Mouse (Mus musculus): ENCODE data around the gene I830077J02Rik. TPM values are rescaled to one million over a fixed set of nuclear protein-coding genes. Genes with fewer than 3 reads are reported as not detected.
A peak's percentile ranks its signal among the peaks of the same experiment; 100 is the strongest.

The I830077J02Rik gene
- total and polyA plus RNA-seq, 2 experiments from 2014 or later: 0.04 to 0.82 TPM

- Histone ChIP-seq H3K4me2 (ENCODE audit: low read depth, low read length) (no peak overlapping the region), H3K27me3 (ENCODE audit: control insufficient read depth, insufficient read depth, low read length) (0 out of 2 replicates have a peak, but pooled peaks cover 3% of the 10 kb centered on the region), H3K4me3 (ENCODE audit: low read depth, low read length) (no peak overlapping the region), H3K36me3 (replicated peaks; ENCODE audit: control insufficient read depth, insufficient read depth, low read length) (no peaks in the 10 kb centered on the region), H3K4me1 (ENCODE audit: control insufficient read depth, insufficient read depth) (0 out of 2 replicates have a peak, but pooled peaks cover 4% of the 10 kb centered on the region), H3K9ac (replicated peaks; ENCODE audit: low read depth, low read length) (no peak overlapping the region), H3K9me3 (replicated peaks; ENCODE audit: control insufficient read depth, low read length) (no peaks in the 10 kb centered on the region), H3K27ac (ENCODE audit: low read depth) (no peak overlapping the region)
- no peak for ATAC-seq (ENCODE audit: insufficient read depth, low read depth)
- no peak for TF ChIP-seq EP300 (IDR thresholded peaks at IDR 0.05; ENCODE audit: low read depth)
- TF ChIP-seq CTCF (IDR thresholded peaks at IDR 0.05; ENCODE audit: low read depth): no peak
- 36% methylated on average over 4 of the region's 4 CpGs for WGBS
- no peak for DNase-seq (ENCODE audit: low spot score)
These were observed 28.3 kb downstream of the I830077J02Rik start for GRCm38 (mm10) chr3:105904213-105904612.

DNA sequence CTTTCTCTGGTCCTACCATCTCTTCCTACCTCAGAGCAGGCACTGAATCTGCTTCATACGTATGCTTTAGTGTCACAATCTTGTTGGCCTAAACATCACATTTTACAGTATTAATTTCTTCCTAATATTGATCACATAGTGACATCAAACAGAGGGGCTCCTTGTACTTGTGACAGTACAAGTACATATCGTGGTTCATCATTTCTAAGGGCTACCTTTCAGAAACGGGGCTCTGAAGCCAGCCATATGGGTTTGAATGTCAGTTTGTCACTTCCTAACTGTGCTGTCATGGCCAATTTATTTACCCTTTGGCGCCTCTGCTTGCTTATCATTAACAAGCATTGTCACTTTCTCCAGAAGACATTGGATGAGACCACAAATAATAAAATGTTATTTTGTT is 31.0 kb downstream of the I830077J02Rik start:
- TF ChIP-seq EP300 (IDR thresholded peaks at IDR 0.05; ENCODE audit: low read depth) (no peak), CTCF (IDR thresholded peaks at IDR 0.05; ENCODE audit: low read depth) (no peak)
- no peaks in the 10 kb centered on the region for H3K9me3 ChIP-seq (replicated peaks; ENCODE audit: control insufficient read depth, low read length)
- 0 out of 2 replicates have a peak, but pooled peaks cover 3% of the 10 kb centered on the region for H3K27me3 ChIP-seq (ENCODE audit: control insufficient read depth, insufficient read depth, low read length)
- DNase-seq (ENCODE audit: low spot score): no peak
- 0 out of 2 replicates have a peak, but pooled peaks cover 9% of the 10 kb centered on the region for H3K4me1 ChIP-seq (ENCODE audit: control insufficient read depth, insufficient read depth)
- no peak overlapping the region for H3K27ac ChIP-seq (ENCODE audit: low read depth)
- H3K9ac ChIP-seq (replicated peaks; ENCODE audit: low read depth, low read length): no peak overlapping the region
- H3K4me3 ChIP-seq (ENCODE audit: low read depth, low read length): no peak overlapping the region
- 64% methylated on average over 4 of the region's 4 CpGs for WGBS
- no peak for ATAC-seq (ENCODE audit: insufficient read depth, low read depth)
- no peaks in the 10 kb centered on the region for H3K36me3 ChIP-seq (replicated peaks; ENCODE audit: control insufficient read depth, insufficient read depth, low read length)
- H3K4me2 ChIP-seq (ENCODE audit: low read depth, low read length): no peak overlapping the region

DNA sequence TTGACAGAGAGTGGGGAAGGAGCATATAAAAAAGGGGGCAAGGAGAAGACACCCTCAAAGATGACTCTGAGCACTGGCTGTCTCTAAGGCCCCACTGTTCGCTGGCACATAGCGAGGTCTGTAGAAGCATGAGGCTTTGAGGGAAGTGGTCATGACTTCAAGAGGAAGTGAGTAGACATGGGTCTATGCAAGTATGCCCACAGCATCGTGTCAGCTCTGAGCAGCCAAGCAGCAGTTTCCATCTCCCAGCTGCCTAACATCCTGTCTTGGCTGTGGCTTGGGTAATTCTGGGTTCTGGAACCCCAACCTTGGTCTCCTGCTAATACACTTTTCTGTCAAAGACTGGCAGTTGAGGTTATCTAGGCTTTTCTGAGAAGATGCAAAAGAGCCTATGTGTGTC is 31.7 kb downstream of the I830077J02Rik start:
- Histone ChIP-seq H3K27ac (ENCODE audit: low read depth) (no peak overlapping the region), H3K9ac (replicated peaks; ENCODE audit: low read depth, low read length) (no peak overlapping the region), H3K36me3 (replicated peaks; ENCODE audit: control insufficient read depth, insufficient read depth, low read length) (no peaks in the 10 kb centered on the region), H3K9me3 (replicated peaks; ENCODE audit: control insufficient read depth, low read length) (no peaks in the 10 kb centered on the region), H3K4me1 (ENCODE audit: control insufficient read depth, insufficient read depth) (0 out of 2 replicates have a peak, but pooled peaks cover 9% of the 10 kb centered on the region), H3K27me3 (ENCODE audit: control insufficient read depth, insufficient read depth, low read length) (0 out of 2 replicates have a peak, but pooled peaks cover 3% of the 10 kb centered on the region), H3K4me3 (ENCODE audit: low read depth, low read length) (no peak overlapping the region), H3K4me2 (ENCODE audit: low read depth, low read length) (no peak overlapping the region)
- DNase-seq (ENCODE audit: low spot score) (no peak), ATAC-seq (ENCODE audit: insufficient read depth, low read depth) (no peak)
- TF ChIP-seq CTCF (IDR thresholded peaks at IDR 0.05; ENCODE audit: low read depth) (no peak), EP300 (IDR thresholded peaks at IDR 0.05; ENCODE audit: low read depth) (no peak)
- 74% methylated on average over 3 of the region's 3 CpGs for WGBS

DNA sequence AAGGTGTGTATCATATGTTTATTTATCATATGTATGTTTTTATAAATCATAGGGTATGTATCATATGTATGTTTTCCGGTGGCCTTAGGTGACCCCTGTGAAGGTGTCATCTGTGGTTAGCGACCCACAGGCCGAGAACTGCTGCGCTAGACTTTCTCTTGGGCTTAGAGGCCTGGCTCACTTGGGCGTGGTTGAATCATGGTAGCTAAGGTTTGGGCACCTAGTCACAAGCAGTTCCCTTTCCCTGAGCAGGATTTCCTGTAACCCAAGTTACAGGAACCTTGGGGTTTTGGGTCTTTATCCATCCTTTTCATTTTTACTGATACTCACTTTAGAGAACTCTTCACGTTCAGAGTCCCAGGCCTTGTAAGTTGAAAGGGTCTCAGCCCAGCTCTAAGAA is 32.2 kb downstream of the I830077J02Rik start:
- Histone ChIP-seq H3K4me1 (ENCODE audit: control insufficient read depth, insufficient read depth) (0 out of 2 replicates have a peak, but pooled peaks cover 9% of the 10 kb centered on the region), H3K36me3 (replicated peaks; ENCODE audit: control insufficient read depth, insufficient read depth, low read length) (no peaks in the 10 kb centered on the region), H3K9me3 (replicated peaks; ENCODE audit: control insufficient read depth, low read length) (no peaks in the 10 kb centered on the region), H3K27me3 (ENCODE audit: control insufficient read depth, insufficient read depth, low read length) (0 out of 2 replicates have a peak, but pooled peaks cover 3% of the 10 kb centered on the region), H3K4me2 (ENCODE audit: low read depth, low read length) (no peak overlapping the region), H3K9ac (replicated peaks; ENCODE audit: low read depth, low read length) (no peak overlapping the region), H3K27ac (ENCODE audit: low read depth) (no peak overlapping the region), H3K4me3 (ENCODE audit: low read depth, low read length) (no peak overlapping the region)
- DNase-seq (ENCODE audit: low spot score) (no peak), ATAC-seq (ENCODE audit: insufficient read depth, low read depth) (no peak)
- TF ChIP-seq CTCF (IDR thresholded peaks at IDR 0.05; ENCODE audit: low read depth) (no peak), EP300 (IDR thresholded peaks at IDR 0.05; ENCODE audit: low read depth) (no peak)
- 69% methylated on average over 6 of the region's 6 CpGs for WGBS

- Histone ChIP-seq H3K9me3 (replicated peaks; ENCODE audit: control insufficient read depth, low read length) (no peaks in the 10 kb centered on the region), H3K9ac (replicated peaks; ENCODE audit: low read depth, low read length) (no peak overlapping the region), H3K4me3 (ENCODE audit: low read depth, low read length) (no peak overlapping the region), H3K36me3 (replicated peaks; ENCODE audit: control insufficient read depth, insufficient read depth, low read length) (no peaks in the 10 kb centered on the region), H3K4me1 (ENCODE audit: control insufficient read depth, insufficient read depth) (peaks cover 15% of the 10 kb centered on the region), H3K4me2 (ENCODE audit: low read depth, low read length) (no peak overlapping the region), H3K27ac (ENCODE audit: low read depth) (no peak overlapping the region), H3K27me3 (ENCODE audit: control insufficient read depth, insufficient read depth, low read length) (0 out of 2 replicates have a peak, but pooled peaks cover 3% of the 10 kb centered on the region)
- ATAC-seq (ENCODE audit: insufficient read depth, low read depth) (peak; percentile 38), DNase-seq (ENCODE audit: low spot score) (peak; percentile 85)
- TF ChIP-seq CTCF (IDR thresholded peaks at IDR 0.05; ENCODE audit: low read depth): peak; percentile 90
- no peak for TF ChIP-seq EP300 (IDR thresholded peaks at IDR 0.05; ENCODE audit: low read depth)
- 36% methylated on average over 8 of the region's 8 CpGs for WGBS
These were observed 32.9 kb downstream of the I830077J02Rik start for GRCm38 (mm10) chr3:105899394-105900147.
